Mouse (Mus musculus) lung, postnatal 0 days (tissue): ENCODE results near the gene Lmo3. TPM values are rescaled to one million over a fixed set of nuclear protein-coding genes. Genes with fewer than 3 reads are reported as not detected.

Source experiments
- ATAC-seq: fragments of 200-750 bp; cut with Nextera tagmentation; 2 replicates; pipeline ENCODE4 v1.8.0; 2017; ENCODE audit warnings: moderate library complexity
- DNase-seq: peaks from one replicate; pipeline ENCODE4 v3.0.0-alpha.2; 2016; ENCODE audit warnings: low spot score
- H3K27ac ChIP-seq: fragments of 300-500 bp; sonication (generic); 2 replicates; pipeline ENCODE4 v1.5.1; 2014; ENCODE audit warnings: antibody characterized with exemption, mild to moderate bottlenecking, low read length, mixed read lengths
- H3K27me3 ChIP-seq: fragments of 300-500 bp; sonication (generic); replicated peaks from 2 replicates; pipeline ENCODE4 v1.6.1; 2014; ENCODE audit warnings: low read length, mixed read lengths; ENCODE audit not compliant: insufficient read depth
- H3K36me3 ChIP-seq: fragments of 300-500 bp; sonication (generic); 2 replicates; pipeline ENCODE4 v1.6.1; 2014; ENCODE audit warnings: low read length, mixed read lengths; ENCODE audit not compliant: insufficient read depth
- H3K4me1 ChIP-seq: fragments of 300-500 bp; sonication (generic); 2 replicates; pipeline ENCODE4 v1.6.1; 2014; ENCODE audit warnings: antibody characterized with exemption, low read depth, low read length, mixed read lengths; ENCODE audit not compliant: insufficient read depth
- H3K4me2 ChIP-seq: fragments of 300-500 bp; sonication (generic); replicated peaks from 2 replicates; pipeline ENCODE4 v1.6.1; 2014; ENCODE audit warnings: low read depth, mild to moderate bottlenecking, low read length, moderate library complexity, mixed read lengths
- H3K4me3 ChIP-seq: fragments of 300-500 bp; sonication (generic); 2 replicates; pipeline ENCODE4 v1.5.1; 2014; ENCODE audit warnings: low read depth, low read length
- H3K9ac ChIP-seq: fragments of 300-500 bp; sonication (generic); replicated peaks from 2 replicates; pipeline ENCODE4 v1.6.1; 2014; ENCODE audit warnings: low read depth, mild to moderate bottlenecking
- H3K9me3 ChIP-seq: fragments of 300-500 bp; sonication (generic); 2 replicates; pipeline ENCODE4 v1.6.1; 2016; ENCODE audit warnings: low read length, mixed read lengths
- CTCF ChIP-seq: IDR thresholded peaks from 2 replicates; pipeline ENCODE4 v1.5.1; 2016; ENCODE audit warnings: antibody characterized with exemption, mild to moderate bottlenecking
- EP300 ChIP-seq: IDR thresholded peaks from 2 replicates; pipeline ENCODE4 v1.6.1; 2016; ENCODE audit warnings: antibody characterized with exemption, mild to moderate bottlenecking, control low read depth
- WGBS: fragments of 180-500 bp; shearing (Covaris S2); extraction: QIAGEN DNeasy Blood & Tissue Kit; methylation state at CpG from one replicate; pipeline ENCODE4 v1.1.7; 2014; 5-methylcytosine and 5-hydroxymethylcytosine counted together
- polyA plus RNA-seq: library from polyadenylated mRNA; unstranded; fragments of >200 nt; fragmentation: Nextera tagmentation; extraction: Ambion mirVana; gene quantifications from 2 replicates; pipeline ENCODE4 v1.2.1, GENCODE M21; 2015

Gene Lmo3
- polyA plus RNA-seq, 1 experiment from 2014 or later = 0.16 TPM

- WGBS = 89% methylated on average over 1 of the region's 1 CpGs
- DNase-seq (no peak), ATAC-seq (no peak)
- Histone ChIP-seq H3K4me1 (no peaks in the 10 kb centered on the region), H3K9me3 (no peaks in the 10 kb centered on the region), H3K4me2 (no peak overlapping the region), H3K9ac (no peak overlapping the region), H3K36me3 (no peaks in the 10 kb centered on the region), H3K4me3 (no peak overlapping the region), H3K27me3 (no peaks in the 10 kb centered on the region), H3K27ac (no peak overlapping the region)
- TF ChIP-seq EP300 = no peak
- no peak for TF ChIP-seq CTCF
These were observed 77.8 kb downstream of the Lmo3 start for GRCm38 (mm10) chr6:138503946-138504345.

GRCm38 (mm10) chr6:138482834-138483233 lies 98.9 kb downstream of the Lmo3 start:
- no peaks in the 10 kb centered on the region for H3K9me3 ChIP-seq
- ATAC-seq (no peak), DNase-seq (no peak)
- no peak overlapping the region for H3K4me3 ChIP-seq
- H3K27ac ChIP-seq = no peak overlapping the region
- H3K9ac ChIP-seq = no peak overlapping the region
- H3K4me2 ChIP-seq = no peak overlapping the region
- TF ChIP-seq CTCF (no peak), EP300 (no peak)
- no peaks in the 10 kb centered on the region for H3K4me1 ChIP-seq
- H3K36me3 ChIP-seq = no peaks in the 10 kb centered on the region
- 80% methylated on average over 3 of the region's 3 CpGs for WGBS
- no peaks in the 10 kb centered on the region for H3K27me3 ChIP-seq

DNA sequence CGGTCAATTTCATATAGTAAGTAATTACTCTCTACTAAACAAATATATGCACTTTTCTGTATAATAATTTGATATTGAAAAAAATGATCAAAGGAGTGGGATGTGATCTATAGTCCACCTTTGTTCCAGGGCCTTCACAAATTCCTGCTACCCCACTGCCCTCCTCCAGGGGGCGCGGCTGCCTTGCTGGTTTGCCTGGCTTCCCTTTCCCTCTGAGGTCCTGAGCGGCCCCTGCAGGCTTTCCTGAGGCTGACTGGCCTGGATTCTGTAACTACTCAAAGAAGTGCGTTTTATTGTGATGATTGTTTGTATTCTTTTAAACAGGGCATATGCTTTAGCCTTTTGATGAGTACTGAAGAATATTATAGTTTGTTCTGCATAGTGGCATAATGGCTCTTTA lies 104.2 kb downstream of the Lmo3 start:
- WGBS = 16% methylated on average over 5 of the region's 5 CpGs
- no peak overlapping the region for H3K27ac ChIP-seq
- H3K27me3 ChIP-seq = no peaks in the 10 kb centered on the region
- H3K4me2 ChIP-seq = no peak overlapping the region
- no peak overlapping the region for H3K9ac ChIP-seq
- DNase-seq = peak; percentile 72
- H3K4me3 ChIP-seq = no peak overlapping the region
- no peaks in the 10 kb centered on the region for H3K4me1 ChIP-seq
- TF ChIP-seq CTCF = peak; percentile 95
- no peak for TF ChIP-seq EP300
- no peaks in the 10 kb centered on the region for H3K9me3 ChIP-seq
- no peaks in the 10 kb centered on the region for H3K36me3 ChIP-seq
- ATAC-seq = no peak

GRCm38 (mm10) chr6:138469204-138469603 lies 112.6 kb downstream of the Lmo3 start:
- Histone ChIP-seq H3K9me3 (no peaks in the 10 kb centered on the region), H3K27ac (no peak overlapping the region), H3K27me3 (no peaks in the 10 kb centered on the region), H3K9ac (no peak overlapping the region), H3K4me2 (no peak overlapping the region), H3K36me3 (no peaks in the 10 kb centered on the region), H3K4me3 (no peak overlapping the region), H3K4me1 (no peaks in the 10 kb centered on the region)
- 45% methylated on average over 4 of the region's 4 CpGs for WGBS
- no peak for TF ChIP-seq CTCF
- no peak for TF ChIP-seq EP300
- no peak for DNase-seq
- no peak for ATAC-seq

DNA sequence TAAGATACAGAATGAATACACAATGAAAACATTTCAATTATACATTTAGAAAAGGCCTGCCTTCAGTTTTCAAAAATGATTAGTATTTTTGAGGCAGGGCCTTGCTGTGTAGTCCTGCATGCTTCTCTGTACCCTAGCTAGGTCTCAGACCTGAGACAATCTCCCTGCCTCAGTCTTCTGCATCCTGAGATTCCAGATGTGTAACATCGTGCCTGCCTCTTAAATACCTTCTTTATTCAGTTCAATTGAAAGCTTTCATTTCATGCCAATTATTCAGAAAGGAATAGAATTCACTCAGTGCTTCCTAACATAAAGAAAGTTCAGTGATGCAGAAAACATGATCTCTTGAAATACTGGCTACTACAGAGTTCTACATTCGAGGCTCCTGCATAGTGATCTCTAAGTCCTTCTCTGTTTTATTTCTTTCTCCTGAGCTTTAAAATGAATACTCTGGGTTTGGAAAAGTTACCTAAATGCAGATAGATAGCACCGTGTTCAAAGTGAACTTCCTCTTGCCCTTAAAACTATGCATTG lies 137.2 kb downstream of the Lmo3 start:
- Histone ChIP-seq H3K27me3 (no peaks in the 10 kb centered on the region), H3K9me3 (no peaks in the 10 kb centered on the region), H3K4me1 (no peaks in the 10 kb centered on the region), H3K36me3 (no peaks in the 10 kb centered on the region), H3K4me3 (no peak overlapping the region), H3K27ac (no peak overlapping the region), H3K4me2 (no peak overlapping the region), H3K9ac (no peak overlapping the region)
- ATAC-seq (no peak), DNase-seq (no peak)
- TF ChIP-seq CTCF (no peak), EP300 (no peak)
- 65% methylated on average over 3 of the region's 3 CpGs for WGBS

- no peak overlapping the region for H3K4me3 ChIP-seq
- ATAC-seq (no peak), DNase-seq (no peak)
- H3K27ac ChIP-seq = no peak overlapping the region
- H3K4me1 ChIP-seq = no peaks in the 10 kb centered on the region
- no peak overlapping the region for H3K4me2 ChIP-seq
- H3K27me3 ChIP-seq = no peaks in the 10 kb centered on the region
- TF ChIP-seq CTCF = no peak
- no peak for TF ChIP-seq EP300
- no peaks in the 10 kb centered on the region for H3K9me3 ChIP-seq
- no peak overlapping the region for H3K9ac ChIP-seq
- no peaks in the 10 kb centered on the region for H3K36me3 ChIP-seq
- WGBS = 38% methylated on average over 3 of the region's 3 CpGs
These were observed 144.4 kb downstream of the Lmo3 start for GRCm38 (mm10) chr6:138437351-138437750.

DNA sequence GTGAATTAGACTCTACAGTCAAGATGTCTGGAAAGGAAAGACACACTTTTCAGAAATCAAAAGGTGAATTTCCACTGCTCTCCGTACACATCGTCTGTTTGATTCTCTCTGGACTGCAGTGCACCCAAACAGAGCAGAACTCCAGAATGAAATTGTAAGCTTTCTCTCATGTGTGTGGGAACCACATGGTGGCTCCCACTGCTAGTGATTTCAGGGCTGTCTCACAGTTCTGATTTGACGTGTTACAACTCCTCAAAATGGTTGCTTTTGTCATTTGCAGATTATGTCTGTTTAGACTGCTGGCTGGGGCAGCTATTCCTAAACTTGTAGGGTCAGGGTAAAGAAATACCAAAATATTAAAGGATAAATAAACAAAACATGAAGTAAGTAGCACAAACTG lies 145.0 kb downstream of the Lmo3 start:
- no peak overlapping the region for H3K4me3 ChIP-seq
- no peaks in the 10 kb centered on the region for H3K36me3 ChIP-seq
- no peak overlapping the region for H3K4me2 ChIP-seq
- no peak overlapping the region for H3K9ac ChIP-seq
- no peak for ATAC-seq
- TF ChIP-seq EP300 (no peak), CTCF (no peak)
- WGBS = 52% methylated on average over 3 of the region's 3 CpGs
- no peak for DNase-seq
- H3K27me3 ChIP-seq = no peaks in the 10 kb centered on the region
- H3K9me3 ChIP-seq = no peaks in the 10 kb centered on the region
- no peak overlapping the region for H3K27ac ChIP-seq
- H3K4me1 ChIP-seq = no peaks in the 10 kb centered on the region
